Comparison of ENCODE assay signal across 20 mouse cellular contexts in the genomic region with DNA sequence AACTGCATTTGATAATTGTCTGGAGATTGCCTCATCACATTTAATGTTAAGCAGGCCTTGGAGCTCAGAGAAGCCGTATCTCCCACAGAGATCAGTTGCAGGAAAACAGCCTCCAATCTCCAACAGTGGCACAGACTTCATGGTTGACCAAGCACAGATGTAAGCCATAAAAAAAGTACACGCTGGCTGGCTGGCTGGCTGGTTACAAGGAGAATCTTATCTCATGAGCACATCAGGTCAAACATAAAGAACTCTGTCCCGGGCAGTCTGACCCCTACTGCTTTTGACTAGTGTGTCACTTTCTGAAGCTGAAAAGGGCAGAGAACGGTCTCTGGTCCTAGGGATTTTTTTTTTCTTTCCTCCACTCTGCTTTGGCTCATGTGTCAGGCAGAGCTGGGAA. TPM values are rescaled to one million over a fixed set of nuclear protein-coding genes. Genes with fewer than 3 reads are reported as not detected.
DNase-seq lines count a peak whose midpoint lies in the region; ATAC-seq and TF ChIP-seq lines count a peak whose summit lies in the region.
"Had no signal": no experiment of that assay in that cellular context is flagged by ENCODE, and none has a peak within 500 bp of the region (broad histone marks: within the 10 kb centered on the region; RNA-seq: fewer than 3 reads in every experiment).

No protein-coding gene starts in this region.

- ATAC-seq in kidney, embryonic 15.5 days (replicated peaks; ENCODE audit: low FRiP score) = peak; percentile 79
- no peak for ATAC-seq in stomach, postnatal 0 days (ENCODE audit: low FRiP score, low TSS enrichment)
- ATAC-seq: forebrain, embryonic 13.5 days had no signal

- WGBS in kidney, embryonic 15.5 days = 9% methylated on average over 4 of the region's 4 CpGs
- WGBS in stomach, postnatal 0 days = 50% methylated on average over 4 of the region's 4 CpGs

- no peak for TF ChIP-seq CTCF in stomach, postnatal 0 days (IDR thresholded peaks at IDR 0.05; ENCODE audit: low read depth)

- TF ChIP-seq EP300 in stomach, postnatal 0 days (optimal IDR thresholded peaks at IDR 0.05) = no peak

- peaks cover 27% of the 10 kb centered on the region for H3K4me1 ChIP-seq in kidney, embryonic 15.5 days
- H3K4me1 ChIP-seq in stomach, postnatal 0 days (replicated peaks; ENCODE audit: control insufficient read depth, insufficient read depth) = no peaks in the 10 kb centered on the region
- H3K4me1 ChIP-seq: embryonic facial prominence, embryonic 13.5 days; forebrain, embryonic 13.5 days; hindbrain, embryonic 15.5 days; stomach, embryonic 15.5 days had no signal

- no peaks in the 10 kb centered on the region for H3K27me3 ChIP-seq in kidney, embryonic 15.5 days
- H3K27me3 ChIP-seq in stomach, postnatal 0 days (ENCODE audit: control insufficient read depth, insufficient read depth, low read length) = no peaks in the 10 kb centered on the region
- H3K27me3 ChIP-seq: embryonic facial prominence, embryonic 13.5 days; forebrain, embryonic 13.5 days; hindbrain, embryonic 15.5 days; neural tube, embryonic 15.5 days; stomach, embryonic 15.5 days had no signal

- no peaks in the 10 kb centered on the region for H3K36me3 ChIP-seq in kidney, embryonic 15.5 days
- H3K36me3 ChIP-seq in stomach, postnatal 0 days (ENCODE audit: control insufficient read depth, insufficient read depth, low read length) = no peaks in the 10 kb centered on the region
- H3K36me3 ChIP-seq: embryonic facial prominence, embryonic 13.5 days; hindbrain, embryonic 15.5 days; neural tube, embryonic 15.5 days; stomach, embryonic 15.5 days had no signal

- no peak overlapping the region for H3K4me2 ChIP-seq in kidney, embryonic 15.5 days
- no peak overlapping the region for H3K4me2 ChIP-seq in stomach, postnatal 0 days (replicated peaks; ENCODE audit: low read depth)
- H3K4me2 ChIP-seq: embryonic facial prominence, embryonic 13.5 days; forebrain, embryonic 13.5 days; heart, embryonic 11.5 days; hindbrain, embryonic 15.5 days; midbrain, embryonic 11.5 days; neural tube, embryonic 15.5 days; stomach, embryonic 15.5 days had no signal

- no peaks in the 10 kb centered on the region for H3K9me3 ChIP-seq in kidney, embryonic 15.5 days (replicated peaks)
- no peaks in the 10 kb centered on the region for H3K9me3 ChIP-seq in stomach, postnatal 0 days (ENCODE audit: control insufficient read depth, low read length)
- H3K9me3 ChIP-seq: embryonic facial prominence, embryonic 13.5 days; forebrain, embryonic 13.5 days; hindbrain, embryonic 15.5 days; neural tube, embryonic 15.5 days; stomach, embryonic 15.5 days had no signal

- no peak overlapping the region for H3K9ac ChIP-seq in kidney, embryonic 15.5 days
- no peak overlapping the region for H3K9ac ChIP-seq in stomach, postnatal 0 days (ENCODE audit: low read length)
- H3K9ac ChIP-seq: embryonic facial prominence, embryonic 13.5 days; forebrain, embryonic 13.5 days; hindbrain, embryonic 15.5 days; neural tube, embryonic 15.5 days; stomach, embryonic 15.5 days had no signal

- no peak overlapping the region for H3K4me3 ChIP-seq in kidney, embryonic 15.5 days (replicated peaks)
- H3K4me3 ChIP-seq in stomach, postnatal 0 days (ENCODE audit: low read depth, low read length) = no peak overlapping the region
- H3K4me3 ChIP-seq: embryonic facial prominence, embryonic 13.5 days; forebrain, embryonic 13.5 days; hindbrain, embryonic 15.5 days; neural tube, embryonic 15.5 days; stomach, embryonic 15.5 days had no signal

- peak overlapping the region; percentile 49 for H3K27ac ChIP-seq in kidney, embryonic 15.5 days
- H3K27ac ChIP-seq in stomach, postnatal 0 days (replicated peaks) = no peak overlapping the region
- H3K27ac ChIP-seq: embryonic facial prominence, embryonic 13.5 days; forebrain, embryonic 13.5 days; hindbrain, embryonic 15.5 days; neural tube, embryonic 15.5 days; stomach, embryonic 15.5 days had no signal

- DNase-seq in kidney, adult 11 months = peak; percentile 24
- no peak for DNase-seq in kidney, adult 18-20 months
- DNase-seq in embryo, embryonic 10.5 days (ENCODE audit: low spot score) = peak; percentile 10
- peak; percentile 27 to 42 for DNase-seq in kidney, postnatal 36 days
- DNase-seq in stomach, postnatal 0 days (ENCODE audit: low spot score) = no peak
- DNase-seq in urinary bladder, adult 18-20 months (ENCODE audit: low spot score in 2 of 2) = no peak
- no peak for DNase-seq in layer of hippocampus, adult 8-10 months (ENCODE audit: low spot score in 2 of 2)
- DNase-seq: adrenal gland, postnatal 36 days; cerebellum, adult 9-11 months; lung, postnatal 10 days; right cerebral cortex, postnatal 4 days; thymus, adult 18-20 months had no signal

RNA-seq across cellular contexts. Expression of a gene that starts 52.3 kb away (rescaled TPM):
- 1.9 and 2.2 TPM in 2 replicates for polyA plus RNA-seq in kidney, embryonic 15.5 days (2015; fragmentation: Nextera tagmentation; extraction: Ambion mirVana)
- 0.45 and 0.57 TPM in 2 replicates for polyA plus RNA-seq in stomach, postnatal 0 days (2015; fragmentation: Nextera tagmentation; extraction: Ambion mirVana)
- total RNA-seq in layer of hippocampus, adult 8-10 months (2022) = 1 to 10 TPM; 3.3 to 4.0 (median 3.6) TPM
- polyA plus RNA-seq: forebrain, embryonic 13.5 days had no signal

Comparison
In these comparisons a context has a peak if more than half of its experiments do, and no peak if none do; other contexts are left out.
1. DNase-seq: peak in kidney, adult 11 months (single experiment), embryo, embryonic 10.5 days (single experiment) and kidney, postnatal 36 days (2 of 2); none in kidney, adult 18-20 months (single experiment), stomach, postnatal 0 days (single experiment), urinary bladder, adult 18-20 months (0 of 2) and layer of hippocampus, adult 8-10 months (0 of 2).